Mouse (Mus musculus) bone marrow macrophage, adult 2 months (primary cell): ENCODE measurements around the gene Lancl1.

ENCODE experiments used
- CTCF ChIP-seq: IDR thresholded peaks from 2 replicates; pipeline ENCODE4 v1.5.1; 2012; ENCODE audit warnings: low read depth, mild to moderate bottlenecking, low read length, moderate library complexity
- POLR2A ChIP-seq: IDR thresholded peaks from 2 replicates; pipeline ENCODE4 v1.6.1; 2012; ENCODE audit warnings: mild to moderate bottlenecking, low read depth, low read length, borderline replicate concordance

- TF ChIP-seq CTCF (no peak), POLR2A (no peak)
These were observed 12.5 kb downstream of the Lancl1 start for GRCm38 (mm10) chr1:67026142-67026541.
